Mouse (Mus musculus): ENCODE data around the gene Tmub1.

The Tmub1 gene

DNA sequence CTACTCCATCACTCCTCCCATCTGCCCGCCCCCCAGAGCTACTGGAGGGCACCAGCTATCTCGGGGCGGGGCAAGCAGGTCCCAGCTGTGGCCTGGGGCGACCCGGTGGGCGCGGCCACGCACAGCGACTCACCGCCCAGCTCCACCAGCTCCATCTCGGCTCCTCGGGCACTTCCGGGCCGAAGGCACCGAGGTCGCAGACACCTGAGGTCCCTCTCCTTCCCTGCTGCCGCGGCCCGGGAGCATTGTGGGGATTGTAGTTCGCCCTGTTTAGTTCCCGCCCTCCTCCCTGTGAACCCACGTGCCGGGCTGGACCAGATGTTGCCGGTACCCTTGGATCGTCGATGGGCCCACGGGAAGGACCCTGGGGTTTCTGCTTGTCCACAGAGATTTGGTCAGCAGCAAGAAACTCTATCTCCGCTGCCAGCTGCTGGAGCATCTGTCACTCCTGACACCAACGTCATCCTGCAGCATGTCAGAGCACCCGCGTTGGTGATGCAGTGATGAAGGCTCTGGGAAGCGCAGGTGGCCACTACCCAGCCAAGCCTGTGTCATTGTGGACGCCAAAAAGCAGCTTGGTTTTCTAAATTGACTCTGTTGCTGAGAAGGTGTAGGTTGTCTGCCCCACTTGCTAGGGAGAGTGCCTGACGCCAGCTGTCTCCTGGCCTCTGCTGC is at the start of gene Tmub1:
Gene Tmub1 (minus strand): TSS at position 231 of the 675 bp plus-strand sequence.
- DNase-seq = peak; percentile 88

DNA sequence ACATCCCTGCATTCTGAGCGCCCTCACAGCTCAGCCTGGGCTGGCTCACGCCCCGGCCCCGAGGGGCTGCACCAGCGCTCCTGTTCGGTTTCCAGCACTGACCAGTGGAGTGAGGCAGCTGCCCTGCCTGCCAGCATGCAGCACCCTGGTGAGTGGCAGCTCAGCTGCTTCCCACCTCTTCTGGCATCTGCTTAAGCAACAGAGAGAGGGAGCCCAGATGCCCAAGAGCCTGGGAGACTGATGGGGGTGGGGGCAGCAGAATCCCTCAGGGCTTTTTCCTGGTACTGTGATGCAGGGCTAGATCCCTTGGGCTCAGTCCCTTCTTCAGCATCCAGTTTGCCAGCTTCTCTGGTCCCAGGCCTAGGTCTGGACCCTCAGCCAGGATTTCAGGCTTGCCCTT is 49.1 kb upstream of the Tmub1 start:
- DNase-seq = no peak

DNA sequence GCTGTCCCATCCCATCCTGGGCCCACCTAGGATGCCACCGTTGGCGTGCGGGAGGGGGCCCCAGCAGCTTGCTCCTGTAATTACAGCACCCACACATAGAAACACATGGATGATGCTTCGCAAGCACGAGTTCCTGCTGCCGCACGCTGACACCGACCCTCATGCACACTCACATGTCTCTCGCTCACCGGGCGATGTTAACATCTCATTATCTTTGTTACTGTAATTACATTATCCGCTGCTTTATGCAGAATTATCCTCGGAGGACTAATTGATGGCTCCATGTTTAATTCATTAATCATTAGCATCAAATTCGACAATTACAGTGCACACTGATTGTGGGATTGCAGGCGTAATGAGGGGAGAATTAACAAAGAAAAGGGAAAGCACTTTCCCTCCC is 47.4 kb upstream of the Tmub1 start:
- DNase-seq = no peak

DNA sequence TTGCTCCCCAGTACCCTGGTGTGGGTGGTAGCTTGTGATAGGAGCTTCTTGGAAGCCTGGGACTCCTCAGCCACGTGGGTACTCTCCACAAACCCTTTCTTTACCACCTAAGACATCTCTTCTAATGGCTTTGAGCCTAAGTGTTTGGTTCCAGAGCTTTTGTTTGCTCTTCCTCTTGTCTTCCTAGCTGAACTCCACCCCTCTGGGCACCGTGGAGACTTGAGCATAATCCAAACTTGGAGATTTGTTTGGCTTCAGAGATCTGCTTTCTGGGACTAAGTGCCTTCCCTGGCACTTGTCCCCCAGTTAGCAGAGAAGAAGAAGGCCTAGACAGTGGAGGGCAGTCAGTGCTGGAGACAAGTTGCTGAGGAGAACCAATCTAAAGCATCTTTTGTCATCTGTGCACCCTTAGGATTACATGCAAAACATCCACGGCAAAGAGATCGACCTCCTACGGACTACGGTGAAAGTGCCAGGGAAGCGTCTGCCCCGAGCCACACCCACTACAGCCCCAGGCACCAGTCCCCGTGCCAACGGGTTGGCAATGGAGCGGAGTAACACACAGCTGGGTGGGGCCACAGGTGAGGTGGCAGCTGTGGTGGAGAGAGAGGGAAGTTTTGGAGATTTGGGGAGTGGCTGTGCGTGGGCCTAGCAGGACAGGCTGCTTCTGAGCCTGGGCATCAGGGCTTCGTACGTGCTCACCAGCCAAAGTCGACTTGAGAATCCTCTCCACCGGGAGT is 45.1 kb upstream of the Tmub1 start:
- DNase-seq = no peak

DNA sequence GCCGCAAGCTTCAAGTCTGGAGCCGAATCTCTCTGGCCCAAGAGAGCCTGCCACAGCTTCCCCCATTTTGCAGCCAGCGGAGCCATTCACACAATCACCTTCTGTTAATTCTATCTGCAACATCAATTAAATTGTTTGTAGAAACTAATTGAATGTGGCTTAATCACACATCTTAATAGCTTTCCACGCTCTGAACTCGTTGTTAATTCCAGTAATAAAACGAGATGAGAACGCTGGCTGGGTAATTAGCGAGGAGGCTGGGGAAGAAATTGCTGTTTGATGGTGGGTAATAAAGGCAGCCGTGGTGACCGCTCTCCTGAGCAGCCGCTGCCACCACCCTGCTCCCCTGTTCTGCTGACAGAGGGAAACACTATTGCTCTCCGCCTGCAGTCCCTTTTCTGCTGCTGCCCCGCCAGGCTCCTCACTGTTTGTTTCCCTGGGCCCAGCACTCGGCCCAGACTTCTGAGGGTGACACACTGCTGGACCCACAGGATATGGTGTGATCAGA is 42.8 kb upstream of the Tmub1 start:
- no peak for DNase-seq

DNA sequence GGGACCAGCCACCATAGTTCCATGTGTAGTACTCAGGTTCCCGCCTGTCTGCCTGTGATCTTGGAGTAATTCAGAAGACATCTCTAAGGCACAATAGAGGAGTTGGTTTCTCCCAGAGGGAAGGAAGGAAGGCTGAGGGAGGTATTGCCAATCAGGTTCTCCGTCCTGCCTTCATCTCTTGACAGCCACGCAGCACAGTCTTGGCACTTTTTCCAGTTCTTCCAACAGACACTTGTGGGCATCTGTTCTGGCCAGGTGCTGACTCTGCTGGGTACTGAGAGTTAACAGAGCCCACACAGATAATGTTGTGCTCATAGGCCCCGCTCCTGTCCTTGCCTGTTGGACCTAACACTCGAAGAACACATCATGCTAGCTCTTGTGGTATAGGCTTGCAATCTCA is 39.1 kb upstream of the Tmub1 start:
- DNase-seq = no peak

DNA sequence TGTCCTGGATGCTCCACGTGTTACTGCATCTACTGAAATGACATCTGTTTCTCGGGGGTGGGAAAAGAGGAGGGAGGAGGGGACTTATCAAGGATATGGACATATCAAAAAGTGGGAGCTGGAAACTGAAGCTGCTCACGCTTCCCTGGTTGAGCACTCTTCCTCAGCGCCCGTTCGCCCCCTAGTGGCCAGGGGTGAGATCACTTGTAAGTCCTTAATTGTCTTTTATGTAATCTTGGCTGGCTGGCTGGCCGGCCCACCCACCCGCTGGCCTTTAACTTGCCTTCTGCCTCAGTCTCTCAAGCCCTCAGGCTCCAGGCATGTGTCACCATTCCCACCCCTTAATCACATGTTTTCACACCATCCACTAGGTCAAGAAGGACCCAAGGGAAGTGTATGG is 38.4 kb upstream of the Tmub1 start:
- peak; percentile 94 for DNase-seq

DNA sequence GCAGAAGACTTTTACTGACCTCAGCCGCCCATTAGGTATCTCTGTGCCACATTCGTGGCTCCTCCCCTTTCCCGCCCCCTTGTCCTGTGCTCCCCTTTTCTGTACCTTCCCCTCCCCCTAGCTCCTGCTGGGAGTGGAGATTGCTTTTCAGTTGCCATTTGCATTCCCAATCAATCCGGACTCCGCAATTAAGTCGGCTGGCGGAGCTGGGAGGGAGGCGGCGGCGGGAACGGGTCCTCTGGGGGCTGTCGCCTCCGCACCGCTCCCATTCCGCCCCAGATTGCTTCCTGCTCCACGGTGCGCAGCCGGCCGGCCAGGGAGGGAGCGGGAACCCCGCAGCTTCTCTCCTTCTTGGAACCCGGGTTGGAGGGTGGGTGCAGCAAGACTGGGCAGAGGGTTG is 37.3 kb upstream of the Tmub1 start:
- peak; percentile 44 for DNase-seq

DNA sequence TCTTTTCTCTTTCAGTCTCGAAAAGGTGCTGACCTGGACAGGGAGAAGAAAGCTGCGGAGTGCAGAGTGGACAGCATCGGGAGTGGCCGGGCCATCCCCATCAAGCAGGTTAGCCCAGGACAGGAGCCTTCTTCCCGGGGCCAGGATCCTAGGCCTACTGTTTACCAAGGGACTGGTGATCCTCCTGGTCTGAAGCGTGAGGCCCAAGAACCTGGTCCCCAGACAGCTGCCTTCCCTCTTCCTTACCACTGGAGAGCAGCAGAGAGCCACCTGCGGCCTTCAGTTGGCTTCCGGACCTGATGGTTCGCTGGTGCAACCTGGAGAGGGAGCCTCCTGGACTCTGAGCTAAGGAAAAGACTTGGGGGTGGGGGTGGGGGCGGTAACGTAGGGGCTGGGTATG is 35.7 kb upstream of the Tmub1 start:
- DNase-seq = peak; percentile 82

DNA sequence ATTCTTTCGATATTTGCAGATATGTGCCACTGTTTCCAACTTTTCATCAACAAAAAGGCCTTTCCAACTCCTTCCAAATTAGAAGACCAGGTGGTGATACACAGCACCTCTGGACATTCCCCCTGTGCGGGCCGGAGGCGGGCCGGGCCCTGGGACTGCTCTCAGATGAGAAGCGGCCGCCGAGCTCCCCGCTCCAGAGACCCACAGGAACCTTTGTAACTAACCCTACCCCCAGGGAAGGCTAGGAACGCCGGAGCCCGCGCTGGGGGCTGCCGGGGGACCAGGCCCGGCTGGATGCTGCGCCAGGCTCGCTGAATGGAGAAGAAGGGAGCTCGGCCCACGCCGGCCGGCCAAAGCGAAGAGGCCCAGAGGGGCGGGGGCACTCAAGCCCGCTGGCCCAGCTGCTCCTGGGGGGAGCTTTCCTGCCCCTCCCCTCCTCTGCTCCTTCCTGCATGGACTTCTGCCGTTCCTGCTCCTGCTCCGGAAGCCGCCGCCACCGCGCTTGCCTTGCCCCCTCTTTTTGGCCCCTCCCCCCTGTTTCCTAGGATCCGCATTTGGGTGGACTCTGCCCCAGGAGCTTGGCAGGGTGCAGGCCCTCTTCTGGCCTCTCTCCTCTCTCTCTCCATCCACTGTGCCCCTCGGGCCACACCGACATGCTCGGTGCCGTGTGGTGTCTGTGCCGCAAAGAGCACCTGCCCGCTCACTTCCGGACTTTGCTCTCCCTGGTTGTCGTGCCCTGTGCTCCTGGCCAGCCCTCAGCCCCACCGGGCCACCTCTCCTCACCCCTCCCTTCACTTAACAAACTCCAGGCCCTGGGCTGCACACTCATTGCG is 34.8 kb upstream of the Tmub1 start:
- peak; percentile 83 for DNase-seq

DNA sequence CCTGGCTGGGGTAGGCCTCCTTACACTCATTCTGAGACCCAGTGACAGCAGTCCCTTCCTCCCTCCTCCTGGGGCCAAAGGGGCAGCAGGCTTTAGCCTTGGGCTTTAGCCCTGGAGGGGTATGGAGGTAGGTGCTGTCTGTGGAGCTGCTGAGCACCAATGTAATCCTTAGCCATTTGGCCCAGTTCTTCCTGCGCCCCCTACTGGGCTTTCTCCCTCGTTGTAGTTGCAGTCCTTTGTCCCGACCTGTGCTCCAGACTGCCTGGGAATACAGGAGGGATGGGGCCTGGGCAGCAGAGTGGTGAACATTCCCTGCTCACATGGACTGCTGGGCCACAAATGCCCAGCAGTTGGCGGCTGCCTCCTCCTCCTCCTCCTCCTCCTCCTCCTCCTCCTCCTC is 34.0 kb upstream of the Tmub1 start:
- DNase-seq = peak; percentile 89

DNA sequence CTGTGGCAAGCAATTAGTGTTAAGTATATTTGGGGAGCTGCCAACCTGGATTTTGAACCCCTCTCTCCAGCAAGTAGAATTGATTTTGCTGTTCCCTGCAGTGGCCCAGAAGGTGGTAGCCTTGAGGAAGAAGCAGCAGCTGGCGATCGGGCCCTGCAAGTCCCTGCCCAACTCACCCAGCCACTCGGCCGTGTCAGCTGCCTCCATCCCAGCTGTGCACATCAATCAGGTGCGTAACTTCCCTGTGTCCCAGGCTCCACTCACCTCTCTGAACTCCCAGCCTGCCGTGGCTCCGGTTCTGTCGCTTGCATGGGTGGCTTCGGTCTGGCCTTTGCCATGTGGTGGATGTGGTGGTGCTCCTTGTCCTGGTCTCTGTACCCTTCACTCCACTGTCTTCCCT is 30.3 kb upstream of the Tmub1 start:
- no peak for DNase-seq

DNA sequence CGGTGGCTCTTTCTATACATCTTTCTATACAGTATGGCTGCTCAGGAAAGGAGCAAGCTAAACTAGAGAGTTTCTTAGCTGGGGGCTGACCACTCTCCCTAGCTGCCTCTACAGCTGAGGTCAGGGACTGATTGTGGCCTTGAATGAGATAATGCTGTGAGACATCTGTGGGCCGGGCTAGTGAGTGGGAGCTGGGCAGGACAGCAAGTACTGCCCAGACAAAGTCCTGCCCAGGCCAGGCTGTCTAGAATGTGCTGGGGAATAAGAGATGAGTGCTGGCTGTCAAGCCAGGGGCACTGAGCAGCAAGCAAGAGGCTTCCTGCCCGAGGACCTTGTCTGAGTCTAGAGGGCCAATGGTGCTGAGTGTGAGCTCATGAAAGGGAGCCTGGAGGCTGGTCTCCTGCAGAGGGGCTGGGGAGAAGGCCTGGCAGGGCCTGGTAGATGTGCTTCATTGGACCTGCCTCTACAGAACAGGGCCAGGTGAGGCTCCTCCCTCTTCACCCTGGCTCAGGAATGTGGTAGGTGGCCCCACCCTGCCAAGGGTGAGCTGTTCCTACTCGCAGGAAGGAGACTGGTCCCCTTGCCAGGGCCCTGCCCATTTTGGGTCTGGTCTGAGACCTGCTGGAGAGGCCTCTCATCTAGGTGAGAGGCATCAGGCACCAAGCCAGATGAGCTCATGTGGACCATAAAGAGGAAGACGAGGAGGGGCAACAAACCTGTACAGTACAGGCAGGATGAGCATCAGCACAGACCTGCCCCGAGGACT is 28.0 kb upstream of the Tmub1 start:
- peak; percentile 67 for DNase-seq

DNA sequence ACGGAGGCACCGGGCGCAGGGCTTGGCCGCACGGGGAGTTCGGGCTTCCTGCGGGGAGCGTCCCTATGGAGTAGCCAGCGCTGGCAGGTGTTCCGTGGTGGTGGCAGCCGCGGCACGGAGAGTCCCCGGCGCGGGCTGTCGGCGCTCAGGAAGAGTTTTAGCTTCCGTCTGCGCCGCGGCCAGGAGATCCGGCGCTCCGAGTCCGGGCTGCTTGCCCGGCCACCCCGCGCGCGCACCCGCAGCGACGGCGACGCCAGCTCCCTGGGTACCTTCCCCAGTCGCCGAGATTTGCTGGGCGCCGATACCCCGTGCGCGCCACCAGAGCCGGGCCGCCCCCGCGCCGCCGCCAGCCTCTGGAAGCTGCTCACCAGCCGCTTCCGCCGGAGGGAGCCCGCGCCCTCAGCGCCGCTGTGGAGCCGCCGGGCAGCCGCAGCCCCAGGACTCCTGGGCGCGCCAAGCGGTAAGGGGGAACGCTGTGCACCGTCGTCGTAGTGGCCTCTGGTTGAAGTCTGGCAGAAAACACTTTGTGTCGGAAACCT is 27.1 kb upstream of the Tmub1 start:
- DNase-seq = peak; percentile 73

DNA sequence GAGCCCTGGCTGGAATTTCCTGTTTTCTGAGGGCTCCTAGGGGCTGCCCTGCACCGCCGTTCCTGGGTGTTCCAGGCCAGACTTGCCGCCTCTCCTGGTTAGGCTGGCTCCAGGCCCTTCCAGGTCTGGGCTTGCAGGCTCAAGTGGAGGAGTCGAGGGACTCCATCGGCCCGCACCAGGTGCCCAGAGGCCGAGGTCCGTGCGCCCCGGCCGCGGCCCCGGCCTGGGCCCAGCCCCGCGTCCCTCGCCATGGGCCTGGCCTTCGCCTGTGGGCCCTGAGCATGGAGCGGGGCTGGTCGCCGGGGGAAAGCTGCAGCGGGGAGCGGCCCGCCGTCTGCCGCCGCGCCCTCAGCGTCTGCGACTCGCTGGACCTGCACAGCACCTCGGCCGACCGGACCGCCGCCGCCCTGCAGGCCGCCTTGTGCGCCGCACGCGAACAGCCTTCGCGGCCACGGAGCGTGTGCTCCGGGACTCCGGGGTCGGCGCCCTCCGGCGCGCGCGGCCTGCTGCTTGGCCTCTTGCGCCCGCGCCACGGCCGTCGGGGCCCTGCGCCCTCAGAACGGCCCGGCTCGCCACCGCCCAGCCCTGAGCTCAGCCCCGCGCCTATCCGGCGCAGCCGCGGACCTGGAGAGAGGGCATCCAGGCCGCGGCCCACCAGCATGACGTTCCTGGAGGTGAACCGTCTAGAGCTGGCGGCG is 26.5 kb upstream of the Tmub1 start:
- peak; percentile 56 for DNase-seq

DNA sequence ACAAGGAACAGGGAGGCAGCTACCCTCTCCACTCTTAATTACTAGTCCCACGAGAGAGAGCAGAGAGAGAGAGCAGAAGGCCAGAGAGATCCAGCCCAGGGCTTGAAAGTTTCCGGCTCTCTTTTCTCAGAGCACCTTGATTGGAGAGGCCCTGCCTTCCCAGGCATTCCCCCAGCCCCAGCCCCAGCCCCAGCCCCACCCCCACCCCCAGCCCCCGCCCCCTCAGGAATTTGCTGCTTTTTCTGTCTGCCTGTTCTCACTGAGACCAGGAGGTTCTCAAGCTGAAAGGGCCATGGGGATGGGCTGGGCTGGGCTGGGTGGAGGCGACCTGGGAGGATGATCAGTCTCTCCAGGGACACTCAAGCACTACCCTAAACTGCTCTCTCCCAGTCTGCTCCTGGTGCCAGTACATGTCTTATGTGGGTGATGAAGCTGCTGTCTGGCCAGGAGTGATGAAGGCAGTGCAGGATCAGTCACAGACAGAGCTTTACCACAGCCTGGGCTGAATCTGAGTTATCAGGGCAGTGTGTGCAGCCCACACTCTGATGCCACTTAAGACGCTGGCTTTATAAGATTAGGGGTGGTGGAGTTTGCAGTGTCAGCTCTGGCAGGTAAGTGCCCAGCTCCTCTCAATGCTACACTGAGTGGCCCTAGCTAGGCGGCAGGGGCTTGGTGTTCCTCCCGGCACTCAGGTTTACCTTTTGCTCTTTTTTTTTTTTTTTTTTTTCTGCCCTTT is 25.4 kb upstream of the Tmub1 start:
- DNase-seq = no peak

DNA sequence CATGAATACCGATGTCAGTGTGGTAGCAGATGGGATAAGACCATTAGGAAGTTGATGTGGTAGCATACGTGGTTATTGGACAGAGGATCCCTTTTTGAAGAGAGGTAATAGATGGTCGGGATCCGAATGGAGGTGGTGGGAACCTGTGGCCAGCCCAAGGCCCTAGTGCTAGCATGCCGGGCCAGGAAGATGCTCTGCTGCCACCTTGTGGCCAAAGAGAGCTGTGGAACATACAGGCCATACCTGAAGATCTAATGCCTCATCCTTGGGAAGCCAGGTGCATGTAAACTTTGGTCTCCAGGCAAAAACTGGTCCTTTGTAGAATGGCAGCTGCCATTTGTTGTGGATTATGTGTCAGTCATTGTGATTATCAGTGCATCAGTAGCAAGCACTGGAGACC is 22.9 kb upstream of the Tmub1 start:
- DNase-seq = peak; percentile 90

DNA sequence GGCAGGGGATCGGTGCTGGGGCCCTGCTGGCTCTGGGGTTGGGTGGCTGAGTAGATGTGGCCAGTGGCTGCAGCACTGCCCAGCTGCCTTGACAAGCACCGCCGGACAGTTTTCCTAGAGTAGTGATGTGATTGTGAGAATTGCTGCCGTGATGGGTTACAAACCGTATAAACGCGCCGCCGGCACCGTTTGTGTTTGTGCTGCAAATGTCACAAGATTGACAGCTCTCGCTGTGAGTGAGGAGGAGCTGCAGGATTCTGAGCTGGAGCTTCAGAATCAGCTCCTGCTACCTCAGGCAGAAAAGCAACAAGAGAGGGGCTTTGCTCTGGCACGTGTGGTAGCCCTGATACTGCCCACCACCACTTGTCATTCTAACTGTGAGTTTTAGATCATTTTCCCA is 19.1 kb upstream of the Tmub1 start:
- DNase-seq = no peak

DNA sequence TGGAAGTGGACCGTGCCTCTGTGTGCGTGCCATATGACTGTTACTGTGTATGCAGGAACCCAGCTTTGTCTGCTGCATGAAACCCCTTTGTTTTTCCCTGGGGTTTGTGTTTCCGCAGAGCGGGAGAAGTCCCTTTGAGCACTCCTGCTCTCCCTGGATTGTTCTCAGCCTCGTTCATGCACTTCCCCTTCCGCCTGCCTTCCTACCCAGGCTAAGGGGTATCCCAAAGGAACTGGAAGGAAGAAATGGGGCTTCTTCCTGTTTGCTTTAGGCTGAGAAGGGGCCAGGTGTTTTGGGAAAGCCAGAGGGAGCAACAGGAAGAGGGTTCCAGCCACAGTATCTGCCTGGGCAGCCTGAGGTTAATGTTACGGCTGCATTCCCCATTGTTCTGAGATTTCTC is 8.0 kb upstream of the Tmub1 start:
- DNase-seq = no peak

DNA sequence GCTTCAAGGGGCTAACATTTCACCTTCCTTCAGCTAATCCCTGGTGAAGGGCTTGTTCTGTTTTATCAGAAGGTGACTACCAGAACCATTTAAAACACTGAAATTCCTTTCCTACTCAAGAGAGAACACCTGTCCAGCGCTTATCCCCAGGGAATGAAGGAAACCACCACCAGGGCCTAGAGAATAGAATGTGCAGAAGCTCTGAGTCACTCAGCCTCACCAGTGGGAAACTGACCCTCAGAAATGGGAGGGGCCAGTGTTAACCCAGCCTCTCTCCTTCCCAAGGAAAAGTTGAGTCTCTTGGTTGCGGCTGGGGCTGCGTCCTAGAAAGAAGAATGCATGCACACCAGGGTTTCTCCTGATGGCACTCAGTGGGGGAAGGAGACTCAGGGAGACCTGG is 7.4 kb upstream of the Tmub1 start:
- no peak for DNase-seq

DNA sequence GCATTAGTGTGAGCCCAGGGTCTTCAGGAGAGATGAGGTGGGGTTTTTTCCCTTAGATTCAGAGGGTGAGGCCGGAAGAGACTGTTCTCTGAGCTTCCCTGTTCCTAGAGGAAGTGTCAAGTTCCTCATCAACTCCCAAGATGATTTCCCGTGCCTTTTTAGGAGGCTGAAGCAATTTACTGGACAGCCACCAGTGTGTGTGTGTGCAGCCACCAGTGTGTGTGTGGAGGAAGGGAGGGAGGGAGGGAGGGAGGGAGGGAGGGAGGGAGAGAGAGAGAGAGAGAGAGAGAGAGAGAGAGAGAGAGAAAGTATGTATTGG is 6.3 kb upstream of the Tmub1 start:
- no peak for DNase-seq

All from kidney, postnatal 10 days (tissue).